Mouse (Mus musculus) ES-Bruce4 (cell line): ENCODE data around the gene Arhgef19.

Source experiments
- CTCF ChIP-seq: IDR thresholded peaks from one replicate; pipeline ENCODE4 v1.8.1; 2011; ENCODE audit warnings: low read depth, low read length
- EP300 ChIP-seq: IDR thresholded peaks from 2 replicates; pipeline ENCODE4 v1.6.1; 2011; ENCODE audit warnings: low read depth, low read length; ENCODE audit not compliant: insufficient read depth
- POLR2A ChIP-seq: IDR thresholded peaks from one replicate; pipeline ENCODE4 v1.8.1; 2011; ENCODE audit warnings: low read length; ENCODE audit not compliant: insufficient read depth

- TF ChIP-seq CTCF (no peak), POLR2A (no peak), EP300 (no peak)
Measured at GRCm38 (mm10) chr4:141279783-141280182, 40.5 kb downstream of the Arhgef19 start.
